Mouse (Mus musculus): Measurements from ENCODE around the gene Jakmip3.

Jakmip3 gene

DNA sequence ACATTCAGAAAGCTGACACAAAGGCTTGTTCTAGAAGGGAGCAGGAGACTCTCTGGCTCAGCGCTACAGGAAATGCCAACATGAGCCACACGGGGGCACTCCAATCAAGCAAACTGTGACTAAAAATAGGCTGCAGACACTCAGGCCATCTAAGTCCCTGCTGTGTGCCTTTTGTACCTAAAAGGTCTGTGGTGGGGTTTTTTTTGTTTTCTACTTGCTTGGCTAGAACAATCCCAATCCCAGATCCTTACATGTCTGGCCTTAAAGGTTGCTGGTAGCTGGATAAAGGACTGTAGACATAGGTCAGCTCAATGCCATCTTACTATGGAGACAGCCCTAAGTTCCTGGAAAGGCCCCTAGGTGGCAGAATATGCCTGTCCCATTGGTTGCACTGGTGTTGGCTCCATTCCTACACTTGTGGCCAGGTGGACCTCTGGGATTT, 127.7 kb downstream of the Jakmip3 start:
- peak; percentile 40 to 43 for DNase-seq

DNA sequence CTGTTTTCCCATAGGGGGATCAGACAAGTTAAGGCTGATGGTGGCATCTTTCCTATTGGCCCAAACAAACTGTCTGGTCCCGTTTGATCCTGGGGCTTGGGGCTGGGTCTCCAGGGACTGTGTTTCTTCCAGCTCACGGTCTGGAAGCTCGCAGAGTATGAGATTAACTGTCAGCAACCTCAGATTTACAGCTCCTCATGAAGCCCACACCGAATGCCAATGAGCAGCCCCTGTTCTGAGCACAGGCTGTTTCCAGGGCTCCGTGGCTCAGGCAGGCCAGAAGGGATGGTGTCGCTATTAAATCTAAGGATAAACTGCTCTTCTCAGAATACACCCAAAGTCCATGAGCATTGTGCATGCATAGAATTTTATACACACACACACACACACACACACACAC, 133.7 kb downstream of the Jakmip3 start:
- no peak for DNase-seq

DNA sequence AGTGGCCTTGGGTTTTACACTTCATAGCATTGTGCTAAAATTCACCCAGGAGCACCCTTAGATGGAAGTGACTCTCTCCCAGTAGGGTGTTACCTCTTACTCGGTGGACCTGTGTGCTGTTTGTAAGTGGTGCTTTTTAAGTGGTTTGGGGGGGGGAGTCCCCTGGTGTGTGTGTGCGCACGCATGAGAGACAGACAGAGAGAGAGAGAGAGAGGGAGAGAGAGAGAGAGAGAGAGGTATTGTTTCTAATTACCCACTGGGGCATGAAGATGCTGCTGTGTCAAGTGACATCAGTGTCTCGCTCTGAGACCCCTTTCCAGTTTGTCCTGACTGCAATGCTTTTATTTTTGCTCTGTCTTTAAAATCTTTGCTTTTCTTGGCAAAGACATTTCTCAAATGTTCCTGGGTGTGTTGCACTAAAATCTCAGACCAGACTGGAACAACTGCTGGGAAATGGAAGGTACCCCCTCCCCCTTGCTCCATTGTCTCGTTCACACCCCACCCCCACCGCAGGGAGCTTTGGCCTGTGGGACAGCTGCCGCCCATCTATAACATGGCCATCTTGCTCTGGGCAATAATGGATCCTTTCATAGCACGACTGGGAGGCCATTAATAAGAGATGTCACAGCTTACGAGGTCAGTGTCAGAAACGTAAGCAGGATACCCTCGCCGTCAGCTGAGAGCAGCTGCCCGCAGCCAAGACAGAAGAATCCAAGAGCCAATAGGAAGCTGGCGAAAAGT, 134.7 kb downstream of the Jakmip3 start:
- no peak for DNase-seq

DNA sequence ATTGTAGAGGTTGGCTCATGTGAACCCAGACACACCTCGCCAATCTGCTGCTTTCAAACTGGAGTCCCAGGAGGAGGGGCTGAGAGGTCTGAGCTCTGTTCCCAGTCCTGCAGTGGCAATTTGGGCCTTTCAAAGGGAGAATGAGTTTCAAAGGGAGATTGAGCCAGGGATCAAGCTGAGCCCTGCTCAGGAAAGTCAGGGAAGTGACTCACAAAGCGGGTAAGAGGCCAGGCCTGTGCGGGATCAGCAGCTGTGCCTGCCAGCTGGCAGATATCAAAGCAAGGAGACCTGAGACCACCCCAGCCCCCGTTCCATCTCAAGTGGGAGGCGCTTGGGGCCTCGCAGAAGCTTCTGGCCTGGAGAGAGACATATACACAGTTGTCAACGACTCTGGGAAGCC, 136.8 kb downstream of the Jakmip3 start:
- no peak for DNase-seq

DNA sequence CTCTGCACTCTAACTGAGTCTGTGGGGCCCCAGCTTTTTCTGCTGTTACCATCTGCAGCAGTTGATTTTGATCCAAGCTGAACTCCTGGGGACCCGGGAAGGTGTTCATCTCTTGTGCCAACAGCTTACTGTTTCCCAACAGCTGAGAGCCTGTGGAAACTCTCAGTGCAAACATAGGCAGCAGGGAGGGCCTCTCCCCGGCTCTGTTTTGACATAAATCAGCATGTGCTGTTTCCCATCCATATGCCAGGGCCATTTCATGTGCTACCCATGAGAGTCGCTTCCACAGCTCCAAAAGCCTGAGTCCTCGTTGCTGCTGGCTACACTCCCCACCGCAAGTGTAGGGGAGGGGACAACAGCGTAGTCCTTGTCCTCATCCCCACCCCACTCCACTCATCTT, 137.7 kb downstream of the Jakmip3 start:
- no peak for DNase-seq

DNA sequence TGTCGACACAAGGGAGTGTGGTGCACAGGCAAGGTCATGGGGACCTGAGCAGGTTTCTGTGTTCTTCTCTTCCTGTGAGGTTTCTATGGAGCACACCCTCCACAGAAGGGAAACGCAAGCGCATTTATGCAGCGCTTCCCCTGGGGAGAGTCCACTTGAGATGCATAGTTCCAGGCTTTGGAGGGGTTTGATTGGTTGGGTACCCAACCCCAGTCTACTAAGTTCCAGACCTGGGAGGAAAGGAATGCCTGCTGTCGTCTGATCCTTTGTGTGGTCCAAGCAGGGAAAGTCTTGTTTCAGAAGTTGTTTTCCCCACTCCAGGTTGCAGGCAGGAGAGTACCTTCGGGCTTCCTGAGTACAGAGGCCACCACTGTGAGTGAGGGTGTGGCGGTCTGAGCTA, 138.6 kb downstream of the Jakmip3 start:
- no peak for DNase-seq

DNA sequence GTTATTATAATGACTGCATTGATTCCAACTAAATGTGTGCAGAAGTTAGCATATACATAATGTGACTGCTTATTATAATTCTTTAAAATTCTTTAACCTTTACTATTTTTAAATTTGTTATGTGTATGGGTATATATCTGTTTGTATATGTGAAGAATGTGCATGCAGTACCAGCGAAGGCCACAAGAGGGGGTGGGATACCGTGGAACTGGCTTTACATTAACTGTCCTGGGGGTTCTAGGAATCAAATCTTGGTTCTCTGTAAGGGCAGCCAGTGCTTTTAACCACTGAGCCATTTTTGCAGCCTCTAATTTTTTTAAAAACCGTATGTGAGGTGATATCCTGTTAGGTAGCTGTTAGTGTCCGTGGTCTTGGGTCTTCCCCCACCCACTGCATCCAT, 140.2 kb downstream of the Jakmip3 start:
- DNase-seq, result peak in 1 of 2 experiments; percentile 9

DNA sequence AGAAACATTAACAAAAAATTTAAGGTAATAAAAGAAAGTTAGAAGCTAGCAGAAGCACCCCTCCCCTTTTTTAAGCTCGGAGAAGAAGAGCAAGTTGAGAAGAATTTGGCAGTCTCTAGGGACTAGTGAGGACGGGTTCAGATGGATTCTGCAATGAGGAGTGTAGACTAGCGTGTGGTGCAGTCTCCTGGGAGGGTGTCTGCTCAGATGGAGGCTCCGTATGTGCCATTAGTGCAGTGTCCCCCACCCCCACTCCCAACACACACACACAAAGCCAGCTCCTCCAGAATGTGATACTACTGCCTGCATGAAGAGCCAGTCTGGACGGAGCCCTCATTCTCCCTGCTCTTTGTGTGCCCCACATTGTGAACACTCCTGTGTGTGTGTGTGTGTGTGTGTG, 140.6 kb downstream of the Jakmip3 start:
- DNase-seq, result no peak

DNA sequence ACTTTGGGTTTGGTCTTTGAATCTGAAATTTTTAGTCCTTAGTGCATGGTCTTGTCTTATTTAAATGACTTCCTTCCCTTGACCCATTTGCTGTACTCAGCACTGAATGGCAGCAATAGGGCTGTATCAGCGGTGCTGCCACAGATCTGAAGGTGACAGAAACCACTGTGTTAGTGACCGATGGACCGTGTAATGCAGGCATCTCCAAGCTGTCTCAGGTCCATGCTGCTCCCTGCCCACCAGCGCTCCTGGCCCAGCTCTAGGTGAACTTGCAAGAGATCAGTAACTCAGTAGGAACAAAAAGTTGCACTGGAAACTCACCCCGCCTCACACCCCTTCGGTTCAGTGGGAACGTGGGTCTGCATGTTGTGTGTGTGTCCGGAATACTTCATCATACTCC, 141.8 kb downstream of the Jakmip3 start:
- DNase-seq, result no peak

DNA sequence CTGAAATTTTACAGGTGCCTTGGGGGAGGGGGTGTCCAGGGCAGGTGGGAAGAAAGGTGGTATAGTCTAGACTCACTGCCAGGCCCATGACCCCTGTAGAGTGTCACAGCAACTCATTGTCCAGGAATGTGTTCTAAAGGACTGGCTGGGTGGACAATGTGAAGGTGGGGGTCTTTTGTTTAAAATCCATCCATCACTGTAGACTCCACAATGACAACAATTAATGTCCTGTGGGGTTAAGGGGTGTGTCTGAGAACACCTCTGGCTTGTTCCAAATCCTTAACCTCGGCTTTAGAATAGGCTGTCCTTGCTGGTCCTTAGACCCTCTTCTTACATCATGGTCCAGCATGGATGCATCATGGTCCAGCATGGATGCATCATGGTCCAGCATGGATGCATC, 143.8 kb downstream of the Jakmip3 start:
- DNase-seq, result no peak

DNA sequence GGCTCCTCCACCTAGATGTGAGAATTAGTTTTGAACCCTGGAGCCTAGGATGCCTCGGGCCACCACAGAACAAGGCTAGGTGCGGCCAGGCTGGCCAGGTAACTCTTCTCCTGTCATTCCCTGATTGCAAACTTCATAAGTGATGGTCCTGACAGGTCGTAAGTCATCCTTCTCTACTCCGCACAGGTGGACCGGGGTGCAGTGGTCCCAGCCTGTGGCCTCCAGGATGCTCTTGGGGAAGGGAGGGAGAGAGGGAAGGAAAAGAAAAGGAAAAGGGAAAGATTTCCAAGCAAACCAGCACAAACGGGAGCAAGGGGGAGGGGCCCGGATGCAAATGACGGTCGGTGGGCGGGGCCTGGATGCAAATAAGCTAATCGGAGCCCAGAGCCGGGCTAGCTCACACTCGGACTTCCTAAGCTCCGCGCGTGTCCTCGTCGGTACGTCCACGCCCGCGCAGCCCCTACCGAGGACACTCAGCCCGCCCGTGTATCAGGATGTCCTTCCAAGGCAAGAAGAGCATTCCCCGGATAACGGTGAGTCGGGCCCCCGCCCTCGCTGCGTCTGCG, 145.2 kb downstream of the Jakmip3 start, which contains the start of gene Dpysl4:
Dpysl4 (plus strand) TSS at position 373 of the 566 bp plus-strand sequence.
- DNase-seq, result no peak

DNA sequence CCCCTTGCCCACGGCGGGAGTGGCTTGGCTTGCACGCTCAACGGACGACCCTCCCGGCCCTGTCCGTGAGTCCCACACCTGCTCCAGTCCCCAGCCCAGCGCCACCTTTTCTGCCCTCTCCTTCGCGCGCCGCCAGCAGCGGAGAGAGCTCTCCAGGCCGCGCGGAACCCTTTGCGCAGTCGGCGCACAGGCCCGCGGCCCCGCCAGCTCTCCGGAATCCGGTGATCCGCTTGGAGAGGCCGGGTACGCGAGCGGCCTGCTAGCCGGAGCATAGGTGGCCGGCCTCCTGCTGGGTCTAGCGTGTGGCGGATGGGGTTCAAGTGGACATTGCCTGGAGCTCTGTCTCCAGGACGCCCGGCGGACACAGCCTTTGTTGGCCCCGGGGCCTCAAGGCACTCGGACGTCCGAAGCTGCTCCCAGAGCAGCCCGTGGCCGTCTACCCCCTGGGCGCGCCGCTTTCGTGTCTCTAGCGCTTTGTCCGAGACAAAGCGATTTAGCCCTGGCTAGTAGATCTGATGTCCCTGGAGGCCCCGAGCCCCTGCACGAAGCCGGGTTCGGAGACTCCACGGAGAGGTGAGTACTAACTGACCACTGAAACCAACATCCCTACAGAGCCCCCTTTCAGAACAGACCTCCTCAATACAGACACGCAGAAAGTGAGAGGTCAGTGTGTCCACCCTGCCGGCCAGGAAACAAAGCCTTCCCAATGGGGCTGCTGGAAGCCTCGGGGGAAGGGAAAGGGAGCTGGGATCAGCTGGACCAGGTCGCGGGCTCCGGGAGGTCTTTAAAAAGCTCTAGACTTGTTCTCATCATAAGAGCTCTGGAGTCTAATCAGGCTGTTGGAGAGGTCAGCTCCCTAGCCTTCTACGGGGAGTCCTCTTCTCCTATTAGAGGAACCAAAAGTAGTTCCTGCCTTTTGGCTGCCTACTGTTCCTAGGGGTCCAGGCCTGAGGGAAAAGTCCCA, 145.9 kb downstream of the Jakmip3 start:
- DNase-seq, result no peak

DNA sequence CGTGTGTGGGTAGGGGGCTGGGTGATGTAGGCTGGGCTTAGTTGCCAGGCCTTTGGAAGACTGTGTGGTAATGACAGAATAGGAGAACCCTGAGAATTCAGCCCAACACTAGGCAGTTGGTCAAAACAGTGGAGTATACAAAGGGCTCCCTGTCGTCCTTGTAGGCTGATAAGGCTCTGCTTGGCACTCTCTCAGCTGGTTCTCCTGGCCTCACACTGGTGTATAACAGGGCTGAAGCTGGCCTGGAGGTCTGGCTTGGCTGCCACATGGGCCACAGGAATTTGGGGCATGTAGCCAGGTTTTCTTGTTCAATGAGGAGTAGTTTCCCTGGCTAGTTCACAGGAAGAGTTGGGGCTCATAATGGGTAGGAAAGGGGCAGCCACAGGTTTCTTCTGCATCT, 147.3 kb downstream of the Jakmip3 start:
- no peak for DNase-seq

DNA sequence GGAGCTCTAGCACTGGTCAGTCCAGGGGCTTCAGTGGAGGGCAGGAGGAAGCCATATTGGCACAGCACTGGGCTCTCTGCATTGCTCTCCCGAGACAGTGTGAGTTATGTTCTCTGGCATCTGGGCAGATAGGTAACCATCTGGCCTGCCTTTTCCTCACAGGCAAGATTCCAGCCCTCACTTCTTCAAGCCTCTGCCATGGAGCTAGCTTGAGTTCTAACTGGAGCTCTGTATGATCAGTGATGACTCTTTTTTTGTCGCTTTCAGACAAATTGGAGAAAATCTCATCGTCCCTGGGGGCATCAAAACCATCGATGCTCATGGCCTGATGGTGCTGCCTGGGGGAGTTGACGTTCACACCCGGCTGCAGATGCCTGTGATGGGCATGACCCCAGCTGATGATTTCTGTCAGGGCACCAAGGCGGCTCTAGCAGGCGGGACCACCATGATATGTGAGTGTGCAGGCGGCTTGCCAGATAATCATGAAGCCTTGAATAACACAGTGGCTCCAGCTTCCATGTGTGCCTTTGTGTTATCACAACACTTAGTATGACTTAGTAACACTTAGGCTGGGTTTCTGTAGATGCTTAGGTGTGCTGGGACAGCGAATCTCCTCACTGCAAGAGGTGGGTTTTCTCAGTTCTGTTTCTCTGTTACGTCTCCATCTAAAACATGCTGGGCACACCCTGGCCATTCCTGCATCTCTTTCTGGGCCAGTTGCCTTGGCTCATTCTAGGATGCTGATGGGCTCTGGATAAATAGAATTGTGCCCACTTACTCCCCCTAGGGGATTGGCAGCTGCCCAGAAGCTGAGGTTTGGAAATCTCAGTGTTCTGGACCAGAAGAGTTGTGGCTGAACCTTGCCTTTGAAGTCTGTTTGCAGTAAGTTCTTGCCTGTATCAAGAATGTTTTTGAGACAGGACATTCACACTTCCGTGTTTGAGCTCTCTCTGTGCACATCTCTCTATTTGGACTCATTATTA, 149.7 kb downstream of the Jakmip3 start:
- no peak for DNase-seq

DNA sequence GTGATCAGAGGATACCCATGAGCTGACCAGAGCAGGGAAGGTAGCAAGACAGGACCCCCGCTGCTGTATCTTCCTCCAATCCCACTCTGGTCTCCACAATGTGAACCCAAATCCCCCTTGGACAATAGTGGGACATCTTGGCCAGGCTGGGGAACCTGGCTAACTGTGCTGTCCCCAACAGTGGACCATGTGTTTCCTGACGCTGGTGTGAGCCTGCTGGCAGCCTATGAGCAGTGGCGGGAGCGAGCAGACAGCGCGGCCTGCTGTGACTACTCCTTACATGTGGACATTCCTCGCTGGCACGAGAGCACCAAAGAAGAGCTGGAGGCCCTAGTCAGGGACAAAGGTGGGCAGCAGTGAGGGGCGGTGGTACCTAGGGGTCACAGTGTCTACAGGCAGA, 151.2 kb downstream of the Jakmip3 start:
- no peak for DNase-seq

DNA sequence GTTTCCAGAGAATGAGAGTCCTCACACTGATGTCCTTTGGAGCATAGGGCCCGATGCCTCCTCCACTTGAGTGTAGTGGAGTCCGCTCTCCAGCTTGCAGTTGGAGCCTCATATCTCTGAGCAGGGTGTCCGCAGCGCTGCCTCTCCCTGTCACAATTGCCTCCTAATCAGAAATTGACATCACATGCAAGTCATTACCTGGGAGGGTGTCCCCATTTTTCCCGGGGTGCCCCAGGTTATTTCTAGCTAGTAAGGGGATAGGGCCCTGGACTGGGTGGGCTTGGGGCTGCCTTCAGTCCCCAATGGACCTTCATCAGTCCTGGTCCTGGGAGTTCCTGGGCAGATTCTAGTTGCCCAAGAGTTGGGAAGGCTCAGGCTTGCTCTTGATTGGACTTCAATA, 152.1 kb downstream of the Jakmip3 start:
- DNase-seq, result no peak

DNA sequence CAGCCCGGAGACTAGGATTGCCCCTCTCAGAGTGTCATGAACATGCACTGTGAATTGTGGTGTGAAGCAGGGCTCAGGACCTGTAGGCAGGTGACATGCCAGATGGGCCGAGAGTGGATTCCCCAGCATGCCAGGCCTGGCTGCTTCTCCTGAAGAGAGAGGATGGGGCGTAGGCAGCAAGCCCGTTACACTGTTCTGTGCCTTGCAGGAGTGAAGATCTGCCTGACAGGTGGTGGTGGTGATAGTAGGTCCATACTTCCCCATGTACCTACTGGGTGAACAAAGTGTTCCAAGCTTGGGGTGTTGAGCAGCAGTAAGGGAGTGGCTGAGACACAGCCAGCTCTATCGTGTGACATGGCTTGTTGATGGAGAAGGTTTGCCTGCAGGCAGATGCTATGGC, 152.6 kb downstream of the Jakmip3 start:
- no peak for DNase-seq

DNA sequence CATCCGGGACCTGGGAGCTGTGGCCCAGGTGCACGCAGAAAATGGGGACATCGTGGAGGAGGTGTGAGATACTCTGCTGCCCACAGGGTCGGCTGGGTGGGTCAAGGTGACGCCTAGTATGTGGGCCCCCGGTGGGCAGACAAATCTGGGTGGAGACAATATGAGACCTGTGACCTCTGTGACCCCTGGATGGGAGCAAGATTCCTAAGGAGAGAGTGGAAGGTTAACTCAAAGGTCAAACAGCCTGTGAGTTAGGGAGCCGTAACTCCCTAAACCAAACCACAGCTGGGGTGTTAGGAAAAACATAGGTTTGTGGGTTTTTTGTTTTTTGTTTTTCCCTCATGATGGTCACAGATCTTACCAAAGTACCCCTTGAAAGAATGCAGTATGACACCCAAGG, 153.3 kb downstream of the Jakmip3 start:
- no peak for DNase-seq

DNA sequence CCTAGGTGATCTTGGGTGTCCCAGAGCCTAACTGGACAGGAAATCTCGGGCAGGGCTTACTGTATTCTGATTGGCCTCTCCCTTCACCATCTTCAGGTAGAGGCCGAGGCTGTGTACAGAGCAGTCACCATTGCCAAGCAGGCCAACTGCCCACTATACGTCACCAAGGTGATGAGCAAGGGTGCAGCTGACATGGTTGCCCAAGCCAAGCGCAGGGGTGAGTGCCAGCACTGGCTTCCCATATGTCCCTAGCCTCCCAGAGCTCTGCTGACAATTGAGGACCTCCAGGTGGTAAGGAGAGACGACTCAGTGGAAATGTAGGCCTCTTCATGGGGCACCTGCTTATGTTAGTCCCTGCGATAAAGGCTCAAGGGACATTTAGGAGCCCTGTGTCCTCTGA, 154.2 kb downstream of the Jakmip3 start:
- DNase-seq, result no peak

DNA sequence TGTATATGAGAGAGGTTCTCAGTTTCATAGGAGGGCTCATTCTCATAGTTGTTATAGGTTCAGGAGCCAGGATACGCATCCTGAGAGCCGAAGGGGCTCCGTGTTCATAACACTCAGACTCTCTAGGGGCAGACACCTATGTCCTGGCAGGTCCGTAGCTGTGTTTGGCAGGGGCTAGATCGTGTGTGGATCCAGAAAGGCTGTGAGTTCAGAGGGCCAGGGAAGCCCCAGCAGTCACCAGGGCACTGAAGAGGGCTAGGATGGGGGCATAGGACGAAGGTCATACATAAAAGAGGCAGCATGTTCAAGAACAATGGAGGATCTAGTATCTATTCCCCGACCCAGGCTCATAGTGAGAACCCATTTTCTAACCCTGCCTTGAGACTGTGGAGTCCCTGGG, 154.8 kb downstream of the Jakmip3 start:
- no peak for DNase-seq

DNA sequence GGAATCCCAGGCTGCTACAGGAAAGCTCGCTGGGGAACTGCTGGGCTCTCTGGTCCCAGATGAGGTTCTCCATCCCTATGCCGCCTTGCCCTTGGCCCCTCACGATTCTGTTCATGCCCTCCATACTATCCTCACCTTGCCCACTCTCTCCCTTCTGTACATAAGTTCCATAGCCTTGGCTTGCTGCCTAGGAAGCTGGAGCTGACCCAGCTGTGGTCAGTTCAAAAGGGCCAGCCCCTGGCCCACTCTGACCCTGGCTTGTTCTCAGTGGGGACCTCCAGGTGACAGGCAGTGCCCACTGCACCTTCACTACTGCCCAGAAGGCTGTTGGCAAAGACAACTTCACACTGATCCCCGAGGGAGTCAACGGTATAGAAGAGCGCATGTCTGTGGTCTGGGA, 155.9 kb downstream of the Jakmip3 start:
- DNase-seq, result no peak

DNA sequence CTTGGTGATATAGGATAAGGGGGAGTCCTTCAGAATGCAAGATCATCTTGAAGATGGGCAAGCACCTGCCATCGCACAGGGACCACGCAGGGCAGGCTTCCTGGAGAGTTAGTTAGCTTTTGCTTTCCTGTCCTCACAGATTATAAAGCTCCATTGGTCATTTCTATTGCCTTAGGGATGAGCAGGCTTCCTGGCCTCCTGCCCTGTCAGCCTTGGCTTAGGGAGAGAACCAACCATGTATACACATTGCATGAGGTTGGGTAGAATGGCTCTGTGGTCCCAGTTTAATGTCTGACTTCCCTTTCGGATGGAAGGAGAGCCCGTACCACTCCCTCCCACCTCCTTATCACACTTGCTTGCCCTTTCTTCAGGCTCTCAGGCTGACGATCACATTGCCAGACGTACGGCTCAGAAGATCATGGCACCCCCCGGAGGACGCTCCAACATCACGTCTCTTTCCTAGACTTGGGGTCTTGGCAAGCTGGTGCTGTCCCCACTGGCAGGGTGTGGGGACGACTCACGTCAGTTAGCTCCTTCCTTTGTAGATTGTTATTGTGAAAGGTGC, 160.1 kb downstream of the Jakmip3 start:
- DNase-seq, result no peak

Data from B cell, adult 2 months (primary cell).